Mouse (Mus musculus) lung, adult 2 months (tissue): Measurements from ENCODE around the gene Zfp329. TPM values are rescaled to one million over a fixed set of nuclear protein-coding genes. Genes with fewer than 3 reads are reported as not detected.
"Not testable (repeated sequence)": the region's sequence is repeated elsewhere in the genome, so short reads cannot be mapped to it uniquely, and the experiment has no call there.

ENCODE experiments used
- DNase-seq: peaks from one replicate; pipeline ENCODE4 v3.0.0; 2022
- H3K4me1 ChIP-seq: fragments of 200-500 bp; 2 replicates; pipeline ENCODE4 v1.6.1; 2011; ENCODE audit warnings: low read length; ENCODE audit not compliant: control insufficient read depth, insufficient read depth
- H3K4me3 ChIP-seq: fragments of 200-500 bp; replicated peaks from 2 replicates; pipeline ENCODE3; 2011; ENCODE audit warnings: low read depth, mild to moderate bottlenecking, control low read depth, low read length; ENCODE audit errors: extremely low read depth
- CTCF ChIP-seq: fragments of 200-500 bp; IDR thresholded peaks from 2 replicates; pipeline ENCODE4 v1.5.1; 2011; ENCODE audit warnings: mild to moderate bottlenecking, low read length, control low read depth; ENCODE audit not compliant: insufficient read depth
- POLR2A ChIP-seq: fragments of 200-500 bp; IDR thresholded peaks from 2 replicates; pipeline ENCODE4 v1.6.1; 2011; ENCODE audit warnings: low read depth, mild to moderate bottlenecking, control low read depth, low read length, borderline replicate concordance; ENCODE audit errors: extremely low read depth
- WGBS: fragments of 180-500 bp; shearing (Covaris S2); methylation state at CpG from one replicate; pipeline ENCODE4 v1.1.7; 2018; 5-methylcytosine and 5-hydroxymethylcytosine counted together
- polyA plus RNA-seq: library from polyadenylated mRNA; depleted of rRNA; stranded (reverse); fragments of >200 nt; gene quantifications from 2 replicates; pipeline ENCODE4 v1.2.3, GENCODE M21; 2012; rRNA removed

Gene Zfp329
- polyA plus RNA-seq, 1 experiment = 2.1 TPM

GRCm38 (mm10) chr7:12797971-12798370, 20.7 kb downstream of the Zfp329 start:
- no peak for DNase-seq
- Histone ChIP-seq H3K4me1 (no peaks in the 10 kb centered on the region), H3K4me3 (no peak overlapping the region)
- TF ChIP-seq POLR2A = no peak
- no peak for TF ChIP-seq CTCF
- WGBS = 67% methylated on average over 2 of the region's 2 CpGs

- 70% methylated on average over 11 of the region's 11 CpGs for WGBS
- not testable (repeated sequence) for H3K4me1 ChIP-seq, DNase-seq, H3K4me3 ChIP-seq
These were observed 26.0 kb downstream of the Zfp329 start for GRCm38 (mm10) chr7:12792624-12793023.

GRCm38 (mm10) chr7:12788025-12788424, 30.6 kb downstream of the Zfp329 start:
- WGBS = 22% methylated on average over 5 of the region's 5 CpGs
- Histone ChIP-seq H3K4me3 (no peak overlapping the region), H3K4me1 (no peaks in the 10 kb centered on the region)
- no peak for TF ChIP-seq POLR2A
- DNase-seq = no peak

- TF ChIP-seq POLR2A (no peak), CTCF (no peak)
- no peaks in the 10 kb centered on the region for H3K4me1 ChIP-seq
- DNase-seq = no peak
- WGBS = 56% methylated on average over 6 of the region's 6 CpGs
- H3K4me3 ChIP-seq = no peak overlapping the region
These were observed 31.3 kb downstream of the Zfp329 start for GRCm38 (mm10) chr7:12787333-12787732.

- WGBS = under 1% methylated on average over 57 of the region's 57 CpGs
- peaks cover 5% of the 10 kb centered on the region for H3K4me1 ChIP-seq
- DNase-seq = peak; percentile 53
- H3K4me3 ChIP-seq = peak overlapping the region; percentile 48
- TF ChIP-seq CTCF (no peak), POLR2A (no peak)
These were observed 38.4 kb downstream of the Zfp329 start for GRCm38 (mm10) chr7:12780151-12780830.

- TF ChIP-seq POLR2A (no peak), CTCF (no peak)
- DNase-seq = no peak
- Histone ChIP-seq H3K4me3 (peak overlapping the region; percentile 48), H3K4me1 (peaks cover 5% of the 10 kb centered on the region)
- WGBS = 23% methylated on average over 10 of the region's 10 CpGs
These were observed 38.9 kb downstream of the Zfp329 start for GRCm38 (mm10) chr7:12779782-12780150.

GRCm38 (mm10) chr7:12779141-12779540, 39.5 kb downstream of the Zfp329 start:
- WGBS = 74% methylated on average over 5 of the region's 5 CpGs
- H3K4me1 ChIP-seq = peaks cover 5% of the 10 kb centered on the region
- TF ChIP-seq POLR2A (no peak), CTCF (no peak)

GRCm38 (mm10) chr7:12774606-12775005, 44.1 kb downstream of the Zfp329 start:
- Histone ChIP-seq H3K4me1 (no peaks in the 10 kb centered on the region), H3K4me3 (no peak overlapping the region)
- TF ChIP-seq CTCF (no peak), POLR2A (no peak)
- WGBS = 96% methylated on average over 1 of the region's 1 CpGs
- no peak for DNase-seq

More at GRCm38 (mm10) chr7:12779141-12779540, 39.5 kb downstream of the Zfp329 start:
- no peak overlapping the region for H3K4me3 ChIP-seq
- no peak for DNase-seq

GRCm38 (mm10) chr7:12774111-12774510, 44.5 kb downstream of the Zfp329 start:
- H3K4me3 ChIP-seq = no peak overlapping the region
- TF ChIP-seq POLR2A (no peak), CTCF (no peak)
- DNase-seq = no peak
- WGBS = 75% methylated on average over 9 of the region's 9 CpGs
- no peaks in the 10 kb centered on the region for H3K4me1 ChIP-seq

Other genes starting within 250 kb of the Zfp329 start
- gene Vmn2r53, start 210.1 kb downstream of the Zfp329 start, polyA plus RNA-seq = not detected in 2 replicates
- gene Vmn2r54, start 178.5 kb downstream of the Zfp329 start, polyA plus RNA-seq = not detected in 2 replicates
- gene Vmn2r55, start 133.9 kb downstream of the Zfp329 start, polyA plus RNA-seq = not detected in 2 replicates
- gene Vmn2r56, start 83.9 kb downstream of the Zfp329 start, polyA plus RNA-seq = not detected in 2 replicates
- gene Zscan18, start 15.2 kb downstream of the Zfp329 start, polyA plus RNA-seq = 1.4 and 3.1 TPM in 2 replicates
- gene Zfp110, start 15.9 kb upstream of the Zfp329 start, polyA plus RNA-seq = 8.9 and 12.1 TPM in 2 replicates
- gene Zfp128, start 62.3 kb upstream of the Zfp329 start, polyA plus RNA-seq = 0.74 and 1.2 TPM in 2 replicates
- 8.4 and 8.5 TPM in 2 replicates for gene Zscan22, start 79.0 kb upstream of the Zfp329 start, polyA plus RNA-seq
- gene Rps5, start 103.4 kb upstream of the Zfp329 start, polyA plus RNA-seq = 1,316 and 1,420 TPM in 2 replicates
- gene Rnf225, start 108.6 kb upstream of the Zfp329 start, polyA plus RNA-seq = 2.3 and 7.0 TPM in 2 replicates
- 6.1 and 6.8 TPM in 2 replicates for gene Zfp324, start 147.0 kb upstream of the Zfp329 start, polyA plus RNA-seq
- 5.3 and 7.4 TPM in 2 replicates for gene Zfp446, start 159.0 kb upstream of the Zfp329 start, polyA plus RNA-seq
- 0.20 and 0.75 TPM in 2 replicates for gene Slc27a5, start 179.3 kb upstream of the Zfp329 start, polyA plus RNA-seq
- 170 and 214 TPM in 2 replicates for gene Trim28, start 180.3 kb upstream of the Zfp329 start, polyA plus RNA-seq
- gene Zbtb45, start 191.2 kb upstream of the Zfp329 start, polyA plus RNA-seq = 23.5 and 30.7 TPM in 2 replicates
- 68.5 and 93.5 TPM in 2 replicates for gene Chmp2a, start 215.9 kb upstream of the Zfp329 start, polyA plus RNA-seq
- 82.5 and 143 TPM in 2 replicates for gene Ube2m, start 219.4 kb upstream of the Zfp329 start, polyA plus RNA-seq
- gene Mzf1, start 235.9 kb upstream of the Zfp329 start, polyA plus RNA-seq = 2.3 and 2.5 TPM in 2 replicates